24 mouse cellular contexts compared by ENCODE assay signal in the genomic region with DNA sequence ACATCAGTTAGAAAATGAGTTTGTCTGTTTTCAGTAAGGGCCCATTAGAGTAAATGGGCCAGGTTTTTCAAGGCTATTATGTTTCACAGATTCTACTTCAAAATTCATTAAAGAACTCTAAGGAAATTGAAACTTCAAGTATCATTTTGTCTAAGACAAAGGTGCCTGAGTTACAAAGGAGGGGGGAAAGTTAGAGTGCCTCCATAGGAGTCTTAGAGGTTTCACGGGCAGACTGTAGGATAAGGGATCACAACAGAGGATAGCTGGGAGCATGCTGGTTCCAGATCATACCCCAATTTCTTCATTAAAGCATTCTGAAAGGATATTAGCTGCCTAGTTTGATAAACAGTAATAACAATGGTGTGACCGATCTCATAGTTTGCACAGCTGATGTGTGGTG.
A peak's percentile ranks its signal among the peaks of the same experiment; 100 is the strongest.
DNase-seq lines count a peak whose midpoint lies in the region; ATAC-seq lines count a peak whose summit lies in the region.
"Had no signal": no experiment of that assay in that cellular context is flagged by ENCODE, and none has a peak within 500 bp of the region (broad histone marks: within the 10 kb centered on the region; RNA-seq: fewer than 3 reads in every experiment).

No protein-coding gene starts in this region.

- H3K9ac ChIP-seq in hindbrain, embryonic 16.5 days (ENCODE audit: low read depth, low read length), result no peak overlapping the region
- no peak overlapping the region for H3K9ac ChIP-seq in hindbrain, embryonic 13.5 days
- no peak overlapping the region for H3K9ac ChIP-seq in midbrain, embryonic 11.5 days (ENCODE audit: low read length)
- no peak overlapping the region for H3K9ac ChIP-seq in limb, embryonic 11.5 days (ENCODE audit: low read length)
- H3K9ac ChIP-seq in liver, embryonic 11.5 days (ENCODE audit: low read depth, low read length), result no peak overlapping the region
- H3K9ac ChIP-seq: embryonic facial prominence, embryonic 15.5 days; forebrain, postnatal 0 days; hindbrain, embryonic 12.5 days had no signal

- no peaks in the 10 kb centered on the region for H3K36me3 ChIP-seq in hindbrain, embryonic 16.5 days (ENCODE audit: control insufficient read depth, insufficient read depth, low read length)
- no peaks in the 10 kb centered on the region for H3K36me3 ChIP-seq in hindbrain, embryonic 13.5 days
- no peaks in the 10 kb centered on the region for H3K36me3 ChIP-seq in midbrain, embryonic 11.5 days (ENCODE audit: control insufficient read depth, insufficient read depth, low read length)
- no peaks in the 10 kb centered on the region for H3K36me3 ChIP-seq in midbrain, embryonic 10.5 days
- no peaks in the 10 kb centered on the region for H3K36me3 ChIP-seq in embryonic facial prominence, embryonic 10.5 days (replicated peaks)
- no peaks in the 10 kb centered on the region for H3K36me3 ChIP-seq in limb, embryonic 11.5 days (ENCODE audit: control insufficient read depth, insufficient read depth, low read length)
- H3K36me3 ChIP-seq in liver, embryonic 11.5 days (ENCODE audit: control insufficient read depth, insufficient read depth, low read length), result no peaks in the 10 kb centered on the region
- H3K36me3 ChIP-seq: embryonic facial prominence, embryonic 15.5 days; hindbrain, embryonic 12.5 days had no signal

- H3K4me3 ChIP-seq in hindbrain, embryonic 16.5 days (ENCODE audit: low read length), result no peak overlapping the region
- H3K4me3 ChIP-seq in hindbrain, embryonic 13.5 days, result no peak overlapping the region
- no peak overlapping the region for H3K4me3 ChIP-seq in midbrain, embryonic 11.5 days (ENCODE audit: low read depth, low read length)
- H3K4me3 ChIP-seq in midbrain, embryonic 10.5 days, result no peak overlapping the region
- H3K4me3 ChIP-seq in embryonic facial prominence, embryonic 10.5 days, result no peak overlapping the region
- H3K4me3 ChIP-seq in limb, embryonic 11.5 days (ENCODE audit: low read depth, low read length), result no peak overlapping the region
- H3K4me3 ChIP-seq in liver, embryonic 11.5 days (ENCODE audit: low read depth, low read length), result no peak overlapping the region
- H3K4me3 ChIP-seq: embryonic facial prominence, embryonic 15.5 days; gastrocnemius, adult 2 months; hindbrain, embryonic 12.5 days had no signal

- H3K4me1 ChIP-seq in hindbrain, embryonic 16.5 days (ENCODE audit: control insufficient read depth, insufficient read depth, low read depth, low read length), result no peaks in the 10 kb centered on the region
- no peaks in the 10 kb centered on the region for H3K4me1 ChIP-seq in hindbrain, embryonic 13.5 days (replicated peaks)
- no peaks in the 10 kb centered on the region for H3K4me1 ChIP-seq in midbrain, embryonic 11.5 days (ENCODE audit: control insufficient read depth, insufficient read depth, low read length)
- no peaks in the 10 kb centered on the region for H3K4me1 ChIP-seq in midbrain, embryonic 10.5 days
- peaks cover 35% of the 10 kb centered on the region for H3K4me1 ChIP-seq in embryonic facial prominence, embryonic 10.5 days
- H3K4me1 ChIP-seq in limb, embryonic 11.5 days (ENCODE audit: control insufficient read depth, insufficient read depth, low read length), result peaks cover 9% of the 10 kb centered on the region
- no peaks in the 10 kb centered on the region for H3K4me1 ChIP-seq in liver, embryonic 11.5 days (replicated peaks; ENCODE audit: control insufficient read depth, insufficient read depth, low read length)
- H3K4me1 ChIP-seq: embryonic facial prominence, embryonic 15.5 days; hindbrain, embryonic 12.5 days had no signal

- 65% methylated on average over 2 of the region's 2 CpGs for WGBS in hindbrain, embryonic 16.5 days
- 81% methylated on average over 2 of the region's 2 CpGs for WGBS in hindbrain, embryonic 13.5 days
- WGBS in midbrain, embryonic 11.5 days, result 72% methylated on average over 2 of the region's 2 CpGs
- WGBS in midbrain, embryonic 10.5 days, result 74% methylated on average over 2 of the region's 2 CpGs
- 64% methylated on average over 2 of the region's 2 CpGs for WGBS in embryonic facial prominence, embryonic 10.5 days
- WGBS in limb, embryonic 11.5 days, result 32% methylated on average over 2 of the region's 2 CpGs
- WGBS in liver, embryonic 11.5 days, result 71% methylated on average over 2 of the region's 2 CpGs

- DNase-seq in midbrain, embryonic 11.5 days (ENCODE audit: low spot score, missing footprints), result peak; percentile 19
- no peak for DNase-seq in midbrain, embryonic 10.5 days (ENCODE audit: low spot score)
- no peak for DNase-seq in embryonic facial prominence, embryonic 10.5 days (ENCODE audit: low spot score)
- no peak for DNase-seq in limb, embryonic 11.5 days (ENCODE audit: low spot score)
- DNase-seq in liver, embryonic 11.5 days (ENCODE audit: low spot score), result no peak
- no peak for DNase-seq in yolk sac, embryonic 10.5 days (ENCODE audit: low spot score)
- DNase-seq: adrenal gland, adult 8-10 months; adrenal gland, postnatal 25 days; cerebellum, adult 11-12 months; cerebellum, adult 8-10 months; cerebellum, postnatal 10 days; cerebellum, postnatal 36 days; embryo, embryonic 11 days; forebrain, postnatal 0 days; gastrocnemius, adult 2 months; gastrocnemius, postnatal 14 days; heart, adult 11 months had no signal

- H3K27me3 ChIP-seq in hindbrain, embryonic 16.5 days (replicated peaks; ENCODE audit: control insufficient read depth, insufficient read depth, low read length), result no peaks in the 10 kb centered on the region
- H3K27me3 ChIP-seq in hindbrain, embryonic 13.5 days, result no peaks in the 10 kb centered on the region
- H3K27me3 ChIP-seq in midbrain, embryonic 11.5 days (ENCODE audit: control insufficient read depth, insufficient read depth, low read length), result no peaks in the 10 kb centered on the region
- H3K27me3 ChIP-seq in midbrain, embryonic 10.5 days (ENCODE audit: low read depth, poor library complexity, severe bottlenecking), result no peaks in the 10 kb centered on the region
- no peaks in the 10 kb centered on the region for H3K27me3 ChIP-seq in embryonic facial prominence, embryonic 10.5 days (replicated peaks; ENCODE audit: low read depth, poor library complexity, severe bottlenecking)
- H3K27me3 ChIP-seq in limb, embryonic 11.5 days (ENCODE audit: control insufficient read depth, insufficient read depth, low read length), result no peaks in the 10 kb centered on the region
- no peaks in the 10 kb centered on the region for H3K27me3 ChIP-seq in liver, embryonic 11.5 days (replicated peaks; ENCODE audit: control insufficient read depth, insufficient read depth, low read length)
- H3K27me3 ChIP-seq: embryonic facial prominence, embryonic 15.5 days; hindbrain, embryonic 12.5 days had no signal

- ATAC-seq in hindbrain, embryonic 16.5 days, result peak; percentile 65; the same call in 1 of the 2 replicates
- no peak for ATAC-seq in hindbrain, embryonic 13.5 days (ENCODE audit: low FRiP score)
- ATAC-seq in midbrain, embryonic 11.5 days (ENCODE audit: low FRiP score), result no peak
- no peak for ATAC-seq in limb, embryonic 11.5 days (ENCODE audit: insufficient number of reproducible peaks, low FRiP score, low TSS enrichment, low read depth)
- ATAC-seq in liver, embryonic 11.5 days (replicated peaks; ENCODE audit: low FRiP score), result no peak
- ATAC-seq: activated CD4-positive, CD25-positive, alpha-beta regulatory T cell, adult 4 months; forebrain, embryonic 14.5 days; forebrain, postnatal 0 days had no signal

- H3K9me3 ChIP-seq in hindbrain, embryonic 16.5 days (ENCODE audit: control insufficient read depth, low read length), result no peaks in the 10 kb centered on the region
- H3K9me3 ChIP-seq in hindbrain, embryonic 13.5 days, result no peaks in the 10 kb centered on the region
- H3K9me3 ChIP-seq in midbrain, embryonic 11.5 days (ENCODE audit: control insufficient read depth, low read length), result no peaks in the 10 kb centered on the region
- H3K9me3 ChIP-seq in midbrain, embryonic 10.5 days (replicated peaks), result no peaks in the 10 kb centered on the region
- H3K9me3 ChIP-seq in embryonic facial prominence, embryonic 10.5 days, result no peaks in the 10 kb centered on the region
- H3K9me3 ChIP-seq in limb, embryonic 11.5 days (ENCODE audit: control insufficient read depth, low read length), result no peaks in the 10 kb centered on the region
- no peaks in the 10 kb centered on the region for H3K9me3 ChIP-seq in liver, embryonic 11.5 days (ENCODE audit: control insufficient read depth, low read length)
- H3K9me3 ChIP-seq: embryonic facial prominence, embryonic 15.5 days; hindbrain, embryonic 12.5 days had no signal

- H3K27ac ChIP-seq in hindbrain, embryonic 16.5 days (ENCODE audit: low read depth, low read length), result no peak overlapping the region
- no peak overlapping the region for H3K27ac ChIP-seq in hindbrain, embryonic 13.5 days
- H3K27ac ChIP-seq in midbrain, embryonic 11.5 days (ENCODE audit: low read depth, low read length), result no peak overlapping the region
- H3K27ac ChIP-seq in midbrain, embryonic 10.5 days (replicated peaks), result no peak overlapping the region
- peak overlapping the region; percentile 71 for H3K27ac ChIP-seq in embryonic facial prominence, embryonic 10.5 days (replicated peaks)
- H3K27ac ChIP-seq in limb, embryonic 11.5 days (replicated peaks; ENCODE audit: low read depth, low read length), result peak overlapping the region; percentile 52; the same call in 1 of the 2 replicates
- H3K27ac ChIP-seq in liver, embryonic 11.5 days (ENCODE audit: low read depth, low read length), result no peak overlapping the region
- H3K27ac ChIP-seq: embryonic facial prominence, embryonic 15.5 days; gastrocnemius, adult 2 months; hindbrain, embryonic 12.5 days had no signal

- H3K4me2 ChIP-seq in hindbrain, embryonic 16.5 days (ENCODE audit: low read length), result no peak overlapping the region
- H3K4me2 ChIP-seq in hindbrain, embryonic 13.5 days, result no peak overlapping the region
- no peak overlapping the region for H3K4me2 ChIP-seq in midbrain, embryonic 11.5 days
- H3K4me2 ChIP-seq in limb, embryonic 11.5 days (ENCODE audit: low read depth, severe bottlenecking), result no peak overlapping the region
- H3K4me2 ChIP-seq in liver, embryonic 11.5 days, result no peak overlapping the region
- H3K4me2 ChIP-seq: embryonic facial prominence, embryonic 15.5 days; heart, embryonic 11.5 days; hindbrain, embryonic 12.5 days had no signal

Comparison
In these comparisons a context has a peak if more than half of its experiments do, and no peak if none do; other contexts are left out.
1. H3K27ac ChIP-seq: peak in embryonic facial prominence, embryonic 10.5 days (single experiment) and limb, embryonic 11.5 days (single experiment); none in hindbrain, embryonic 16.5 days (single experiment), hindbrain, embryonic 13.5 days (single experiment), midbrain, embryonic 11.5 days (single experiment), midbrain, embryonic 10.5 days (single experiment) and liver, embryonic 11.5 days (single experiment).